Mouse (Mus musculus) frontal cortex, adult (tissue): ENCODE measurements around the gene Pecr.
"Not testable (repeated sequence)": the region's sequence is repeated elsewhere in the genome, so short reads cannot be mapped to it uniquely, and the experiment has no call there.

Experiments
- ATAC-seq: cut with Nextera tagmentation; 2 replicates; pipeline ENCODE4 v1.9.2; 2017; ENCODE audit warnings: mild to moderate bottlenecking, moderate library complexity, mixed read lengths; ENCODE audit not compliant: low TSS enrichment

The Pecr gene

GRCm38 (mm10) chr1:72237007-72237775 lies 46.9 kb downstream of the Pecr start:
- ATAC-seq, result no peak

GRCm38 (mm10) chr1:72236363-72237006 lies 47.6 kb downstream of the Pecr start:
- ATAC-seq, result peak; percentile 92

GRCm38 (mm10) chr1:72232592-72232991 lies 51.5 kb downstream of the Pecr start:
- not testable (repeated sequence) for ATAC-seq

DNA sequence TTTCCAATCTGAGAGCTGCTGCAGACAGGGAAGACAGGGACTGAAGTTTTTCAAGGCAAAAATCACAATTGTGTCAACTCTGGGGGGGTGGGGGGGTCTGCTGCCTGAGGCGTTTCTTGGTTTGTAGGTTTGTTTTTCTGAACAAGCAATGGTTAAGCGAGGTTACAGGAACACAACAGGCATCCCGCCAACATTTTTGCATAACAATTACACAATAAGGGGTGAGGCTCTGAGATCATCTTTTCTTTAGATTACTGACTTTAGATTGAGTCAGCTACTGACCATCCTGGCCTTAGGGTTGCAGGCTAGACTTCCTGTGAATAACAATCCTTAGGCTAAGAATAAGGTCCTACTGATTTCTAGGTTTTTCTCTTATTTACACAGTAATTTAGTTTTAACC lies 55.1 kb downstream of the Pecr start:
- no peak for ATAC-seq

GRCm38 (mm10) chr1:72227546-72227945 lies 56.6 kb downstream of the Pecr start:
- ATAC-seq, result no peak

- ATAC-seq, result no peak
Measured at GRCm38 (mm10) chr1:72226887-72227481, 57.1 kb downstream of the Pecr start.

GRCm38 (mm10) chr1:72226172-72226886 lies 57.8 kb downstream of the Pecr start:
- ATAC-seq, result peak; percentile 35; the same call in 1 of the 2 replicates

DNA sequence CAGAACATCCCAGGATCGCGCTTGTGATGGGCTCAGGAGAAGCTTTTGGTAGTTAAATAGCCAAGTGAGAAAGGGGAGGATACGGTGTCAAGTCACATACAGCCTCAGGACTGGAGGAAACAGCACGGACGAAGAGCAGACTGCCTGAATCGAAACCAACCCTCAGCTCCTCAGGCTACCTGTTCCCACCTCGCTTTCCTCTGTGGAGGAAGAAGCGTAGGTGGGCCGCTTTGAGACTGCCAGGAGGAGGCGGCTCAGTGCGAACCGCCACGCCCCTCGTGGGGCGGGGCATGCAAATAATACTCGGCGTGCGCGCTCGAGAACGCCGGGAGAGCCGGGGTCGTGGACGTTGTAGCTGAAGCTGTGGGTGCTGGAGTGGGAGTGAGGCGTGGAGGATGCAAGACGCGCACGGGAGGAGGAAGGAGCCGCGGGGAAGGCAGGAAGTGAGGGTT lies 58.4 kb downstream of the Pecr start:
- ATAC-seq, result peak; percentile 88

GRCm38 (mm10) chr1:72225054-72225718 lies 58.9 kb downstream of the Pecr start:
- no peak for ATAC-seq

DNA sequence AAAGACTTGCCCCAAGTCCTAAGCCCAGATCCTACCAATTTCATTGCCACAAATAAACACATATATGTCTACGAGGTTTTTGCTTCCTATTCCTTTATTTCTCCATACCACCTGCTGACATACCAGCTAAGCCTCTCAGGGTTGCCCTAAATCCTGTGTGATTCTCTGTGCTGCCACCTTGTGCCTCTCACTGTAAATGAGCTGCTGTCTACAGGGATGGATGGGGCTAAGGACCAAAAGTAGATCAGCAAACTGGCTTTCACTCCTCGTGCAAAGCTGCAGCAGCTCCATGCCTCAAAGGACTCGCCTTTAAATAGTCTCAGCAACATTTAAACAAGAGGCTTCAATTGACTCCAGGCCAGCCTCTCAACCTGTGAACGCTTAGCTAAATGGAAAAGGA lies 64.1 kb downstream of the Pecr start:
- peak; percentile 97 for ATAC-seq

GRCm38 (mm10) chr1:72219116-72219515 lies 65.0 kb downstream of the Pecr start:
- no peak for ATAC-seq

- no peak for ATAC-seq
Measured at GRCm38 (mm10) chr1:72218626-72219025, 65.5 kb downstream of the Pecr start.

- no peak for ATAC-seq
Measured at GRCm38 (mm10) chr1:72216761-72217160, 67.4 kb downstream of the Pecr start.

DNA sequence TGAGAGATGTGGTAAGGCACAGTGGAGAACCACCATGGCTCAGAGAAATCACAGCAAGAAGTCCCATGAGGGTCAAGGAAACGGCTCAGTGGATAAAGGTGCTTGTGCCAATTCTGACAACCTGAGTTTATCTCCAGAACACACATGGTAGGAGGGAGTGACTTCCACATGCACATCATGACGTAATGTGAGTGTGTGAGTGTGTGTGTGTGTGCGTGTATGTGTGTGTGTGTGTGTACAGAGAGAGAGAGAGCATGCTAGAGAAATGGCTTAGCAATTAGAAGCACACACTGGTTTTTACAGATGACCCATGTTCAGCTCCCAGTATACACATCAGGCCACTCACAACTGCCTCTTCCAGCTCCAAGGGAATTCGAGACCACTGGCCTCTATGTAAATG lies 68.9 kb downstream of the Pecr start:
- no peak for ATAC-seq

DNA sequence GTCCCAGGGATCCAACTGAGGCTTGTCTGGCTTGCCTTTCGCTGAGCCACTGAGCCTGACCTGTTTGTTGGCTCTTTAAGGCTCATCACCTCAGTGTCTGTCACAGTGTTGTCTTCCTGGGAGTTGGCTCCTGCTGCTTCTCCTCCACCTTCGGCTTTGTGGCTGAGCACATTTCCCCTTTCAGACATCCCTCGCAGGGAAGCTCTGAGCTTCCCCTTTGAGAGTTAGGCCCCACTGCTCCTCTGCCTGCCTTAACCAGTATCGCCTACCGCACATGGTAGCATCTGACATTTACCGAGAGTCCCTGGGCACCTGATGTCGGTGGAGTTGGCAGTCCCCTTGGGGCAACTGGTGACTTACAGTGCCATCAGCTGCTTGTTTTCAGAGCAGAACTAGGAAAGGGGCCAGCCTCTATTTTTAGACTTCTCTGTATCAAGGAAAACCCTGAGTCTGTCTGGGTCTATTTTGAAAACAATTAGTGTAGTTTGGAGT lies 69.6 kb downstream of the Pecr start:
- no peak for ATAC-seq

DNA sequence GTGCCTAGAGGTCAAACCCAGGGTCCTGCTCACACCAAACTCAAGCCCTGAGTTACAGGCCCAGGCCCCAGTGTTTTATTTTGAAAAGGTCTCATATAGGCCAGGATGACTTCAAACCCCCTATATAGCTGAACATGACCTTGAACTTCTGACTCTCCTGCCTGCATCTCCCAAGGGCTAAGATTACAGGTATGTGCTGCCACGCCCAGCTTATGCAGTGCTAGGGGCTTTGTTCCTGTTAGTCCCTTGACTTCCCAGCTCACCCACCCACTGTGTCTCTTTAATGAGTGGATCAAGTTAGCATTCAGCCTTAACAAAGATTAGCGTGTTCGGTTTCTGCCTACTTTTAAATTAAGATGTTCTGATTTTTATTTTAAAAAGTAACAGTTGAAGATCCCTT lies 70.2 kb downstream of the Pecr start:
- ATAC-seq, result no peak

DNA sequence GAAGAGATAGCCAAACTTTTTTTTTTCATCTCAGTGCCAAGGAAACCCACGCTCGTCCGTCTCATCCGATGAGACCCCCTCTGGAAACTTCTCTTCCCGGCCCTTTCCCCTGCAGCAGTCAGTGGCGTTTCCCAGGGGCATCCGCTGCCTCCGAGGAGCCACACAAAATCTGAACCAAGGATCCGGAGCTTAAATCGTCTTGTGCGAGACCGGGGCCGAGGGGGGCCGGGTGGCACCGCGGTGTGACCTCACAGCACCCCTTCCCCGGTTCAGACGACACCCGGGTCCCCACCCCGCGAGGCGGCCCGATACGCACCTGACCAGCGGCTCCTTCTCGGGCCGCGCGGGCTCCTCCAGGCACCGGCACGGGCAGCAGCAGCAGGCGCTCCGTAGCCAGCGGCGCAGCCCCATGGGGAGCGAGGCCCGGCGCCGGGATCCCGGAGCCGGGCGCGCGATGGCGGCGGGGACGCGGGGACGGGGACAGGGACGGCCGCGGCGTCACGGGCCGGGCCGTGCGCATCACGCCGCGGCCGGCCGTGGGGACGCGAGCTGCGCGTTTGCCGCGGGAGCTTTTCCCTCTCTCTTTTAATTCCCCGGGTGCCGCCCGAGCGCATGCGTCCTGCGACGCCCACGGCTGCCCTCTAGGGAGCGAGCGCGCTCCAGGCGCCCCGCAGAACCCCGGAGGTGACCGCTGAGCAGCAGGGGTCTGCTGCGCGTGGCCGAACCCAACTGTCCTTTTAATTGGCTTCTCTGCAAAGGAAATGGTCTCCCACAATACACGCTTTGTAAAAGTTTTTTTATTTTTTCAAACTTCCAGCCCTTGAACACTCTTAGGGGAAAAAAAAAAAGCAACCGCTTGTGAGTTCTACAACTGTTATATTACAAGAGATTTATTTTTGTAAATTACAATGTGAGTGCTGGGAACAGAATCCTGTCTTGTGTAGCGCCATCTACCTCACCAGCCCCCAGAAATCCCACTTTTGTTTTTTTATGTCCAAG lies 72.1 kb downstream of the Pecr start, which contains the start of gene Mreg:
Gene Mreg (minus strand): TSS at position 607 of the 999 bp plus-strand sequence.
- peak; percentile 93 for ATAC-seq

DNA sequence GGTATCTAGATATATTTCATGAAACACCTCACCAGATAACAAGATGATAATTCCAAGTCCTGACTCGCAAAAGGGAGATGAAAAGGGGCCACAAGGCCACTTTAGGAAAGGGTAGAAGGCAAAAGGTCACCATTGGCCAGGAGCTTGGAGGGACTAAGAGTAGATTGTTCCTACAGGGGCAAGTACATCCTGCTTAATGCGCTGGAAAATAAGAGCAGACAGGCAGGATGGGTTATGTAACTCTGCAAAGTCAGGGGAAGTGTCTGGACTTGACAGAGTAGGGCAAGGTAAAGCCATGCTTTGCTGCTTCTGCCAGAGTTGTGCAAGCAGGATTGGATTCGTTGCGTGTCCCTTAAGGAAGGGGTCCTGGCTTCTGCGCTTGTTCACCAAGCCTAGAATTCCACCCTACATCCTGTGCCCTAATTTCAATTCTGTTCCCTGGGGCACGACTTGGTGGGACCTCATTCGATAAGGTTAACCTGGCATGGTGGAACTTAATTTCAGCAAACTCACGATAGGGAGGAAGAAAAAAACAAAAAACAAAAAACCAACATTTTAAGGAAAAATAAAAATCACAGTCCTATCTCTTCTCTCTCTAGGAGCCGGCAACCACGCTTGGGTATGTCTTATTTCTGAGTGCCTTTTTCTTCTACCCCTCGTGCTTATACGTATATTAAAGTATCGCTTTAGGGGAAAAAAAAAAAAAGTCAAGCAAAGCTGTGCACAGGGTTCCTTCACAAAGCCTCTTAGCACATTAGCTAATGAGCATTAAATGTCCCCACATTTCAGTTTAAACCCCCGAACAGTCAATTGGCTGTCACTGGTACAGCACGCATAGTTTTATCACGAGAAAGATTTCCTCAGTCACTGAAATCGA lies 73.1 kb downstream of the Pecr start:
- ATAC-seq, result peak; percentile 17
